Mouse (Mus musculus) erythroblast, embryonic 14.5 days (primary cell): ENCODE measurements around the gene Racgap1. TPM values are rescaled to one million over a fixed set of nuclear protein-coding genes. Genes with fewer than 3 reads are reported as not detected.

Experiments
- H3K27me3 ChIP-seq: 2 replicates; pipeline ENCODE4 v1.6.1; 2012; ENCODE audit warnings: inconsistent platforms; ENCODE audit not compliant: control insufficient read depth
- H3K36me3 ChIP-seq: 2 replicates; pipeline ENCODE4 v1.6.1; 2012; ENCODE audit warnings: mild to moderate bottlenecking, inconsistent platforms; ENCODE audit not compliant: control insufficient read depth
- H3K4me1 ChIP-seq: 2 replicates; pipeline ENCODE4 v1.6.1; 2012; ENCODE audit warnings: inconsistent platforms; ENCODE audit not compliant: control insufficient read depth
- H3K4me3 ChIP-seq: replicated peaks from 2 replicates; pipeline ENCODE3; 2012; ENCODE audit warnings: moderate library complexity, mild to moderate bottlenecking, inconsistent platforms
- H3K9me3 ChIP-seq: 2 replicates; pipeline ENCODE4 v1.6.1; 2012; ENCODE audit warnings: low read length, inconsistent platforms, mixed read lengths; ENCODE audit not compliant: control insufficient read depth
- GATA1 ChIP-seq: IDR thresholded peaks from 2 replicates; pipeline ENCODE4 v1.6.1; 2012; ENCODE audit warnings: low read length, inconsistent platforms, mixed read lengths
- TAL1 ChIP-seq: IDR thresholded peaks from 3 replicates; pipeline ENCODE4 v1.6.1; 2012; ENCODE audit warnings: low read length, inconsistent platforms, mixed read lengths
- polyA plus RNA-seq: library from polyadenylated mRNA; stranded (reverse); fragments of >175 nt; gene quantifications from 2 replicates; pipeline ENCODE4 v1.2.3, GENCODE M21; 2012

Gene Racgap1
- polyA plus RNA-seq, 1 experiment = 2.5 TPM

GRCm38 (mm10) chr15:99599245-99600070, 52.0 kb downstream of the Racgap1 start:
- H3K36me3 ChIP-seq = no peaks in the 10 kb centered on the region
- no peak overlapping the region for H3K4me3 ChIP-seq
- H3K4me1 ChIP-seq = no peaks in the 10 kb centered on the region
- TF ChIP-seq TAL1 (no peak), GATA1 (no peak)
- H3K9me3 ChIP-seq = no peaks in the 10 kb centered on the region
- H3K27me3 ChIP-seq = peaks cover 90% of the 10 kb centered on the region

DNA sequence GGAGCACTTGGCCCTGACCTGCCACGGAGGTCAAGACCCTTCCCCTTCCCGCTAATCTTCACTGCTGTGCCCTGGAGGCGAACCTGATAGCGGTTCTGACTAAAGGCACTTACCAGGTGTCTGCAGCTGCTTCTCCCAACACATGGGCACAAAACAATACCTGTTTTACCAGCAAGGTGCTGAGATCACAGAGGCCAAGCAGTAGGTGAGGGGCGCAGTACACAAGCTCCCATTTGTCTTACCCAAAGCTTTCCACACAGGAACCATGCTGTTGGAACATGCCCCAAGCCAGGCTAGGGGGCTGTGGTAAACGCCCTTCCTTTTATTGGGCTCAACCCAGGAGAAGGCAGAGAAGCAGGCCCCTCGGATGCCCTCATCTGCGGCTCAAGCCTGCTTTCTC, 53.9 kb downstream of the Racgap1 start:
- no peaks in the 10 kb centered on the region for H3K9me3 ChIP-seq
- H3K27me3 ChIP-seq = peaks cover 91% of the 10 kb centered on the region
- H3K4me1 ChIP-seq = no peaks in the 10 kb centered on the region
- no peak overlapping the region for H3K4me3 ChIP-seq
- no peaks in the 10 kb centered on the region for H3K36me3 ChIP-seq
- TF ChIP-seq TAL1 = no peak
- no peak for TF ChIP-seq GATA1

DNA sequence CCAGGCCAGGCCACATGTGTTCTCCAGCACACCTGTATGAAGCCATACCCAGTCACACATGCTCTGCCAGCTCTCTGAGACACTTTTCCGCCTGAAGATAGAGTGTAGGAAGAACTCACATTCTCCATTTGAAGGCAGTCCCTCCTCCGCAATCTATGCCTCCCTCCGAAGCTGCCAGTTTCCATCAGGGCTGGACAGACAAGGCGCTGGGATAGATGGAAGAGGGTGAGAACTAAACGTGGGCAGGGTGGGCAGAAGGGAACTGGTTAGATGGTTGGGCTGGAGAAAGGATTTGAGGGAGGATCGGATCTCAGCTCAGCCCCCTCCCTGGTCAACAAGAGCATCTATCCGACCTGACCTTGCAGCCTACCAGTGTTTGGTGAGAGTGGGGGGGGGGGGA, 54.6 kb downstream of the Racgap1 start:
- TF ChIP-seq GATA1 (no peak), TAL1 (no peak)
- Histone ChIP-seq H3K36me3 (no peaks in the 10 kb centered on the region), H3K4me3 (no peak overlapping the region), H3K4me1 (no peaks in the 10 kb centered on the region), H3K9me3 (no peaks in the 10 kb centered on the region), H3K27me3 (peaks cover 92% of the 10 kb centered on the region)

- H3K27me3 ChIP-seq = peaks cover 92% of the 10 kb centered on the region
- H3K4me3 ChIP-seq = no peak overlapping the region
- H3K36me3 ChIP-seq = no peaks in the 10 kb centered on the region
- no peaks in the 10 kb centered on the region for H3K4me1 ChIP-seq
- H3K9me3 ChIP-seq = no peaks in the 10 kb centered on the region
- no peak for TF ChIP-seq GATA1
- TF ChIP-seq TAL1 = no peak
Measured at GRCm38 (mm10) chr15:99596056-99596687, 55.3 kb downstream of the Racgap1 start.

- Histone ChIP-seq H3K4me1 (no peaks in the 10 kb centered on the region), H3K9me3 (no peaks in the 10 kb centered on the region), H3K27me3 (peaks cover 92% of the 10 kb centered on the region), H3K36me3 (no peaks in the 10 kb centered on the region), H3K4me3 (no peak overlapping the region)
- TF ChIP-seq GATA1 (no peak), TAL1 (no peak)
Measured at GRCm38 (mm10) chr15:99594951-99595350, 56.5 kb downstream of the Racgap1 start.

GRCm38 (mm10) chr15:99592877-99593276, 58.6 kb downstream of the Racgap1 start:
- no peak overlapping the region for H3K4me3 ChIP-seq
- peaks cover 95% of the 10 kb centered on the region for H3K27me3 ChIP-seq
- H3K9me3 ChIP-seq = no peaks in the 10 kb centered on the region
- TF ChIP-seq GATA1 = no peak
- no peak for TF ChIP-seq TAL1
- no peaks in the 10 kb centered on the region for H3K4me1 ChIP-seq
- H3K36me3 ChIP-seq = no peaks in the 10 kb centered on the region

GRCm38 (mm10) chr15:99592177-99592576, 59.3 kb downstream of the Racgap1 start:
- no peaks in the 10 kb centered on the region for H3K4me1 ChIP-seq
- no peaks in the 10 kb centered on the region for H3K36me3 ChIP-seq
- TF ChIP-seq GATA1 = no peak
- no peak for TF ChIP-seq TAL1
- no peaks in the 10 kb centered on the region for H3K9me3 ChIP-seq
- H3K4me3 ChIP-seq = no peak overlapping the region
- peaks cover 93% of the 10 kb centered on the region for H3K27me3 ChIP-seq

GRCm38 (mm10) chr15:99590429-99591084, 60.9 kb downstream of the Racgap1 start, which contains the start of gene Aqp5:
Gene Aqp5, plus strand, starts transcription at chr15:99590782.
- H3K27me3 ChIP-seq = peaks cover 98% of the 10 kb centered on the region
- TF ChIP-seq TAL1 (no peak), GATA1 (no peak)
- H3K9me3 ChIP-seq = no peaks in the 10 kb centered on the region
- H3K4me1 ChIP-seq = no peaks in the 10 kb centered on the region
- H3K4me3 ChIP-seq = no peak within 1 kb of the TSS
- H3K36me3 ChIP-seq = no peaks in the 10 kb centered on the region

DNA sequence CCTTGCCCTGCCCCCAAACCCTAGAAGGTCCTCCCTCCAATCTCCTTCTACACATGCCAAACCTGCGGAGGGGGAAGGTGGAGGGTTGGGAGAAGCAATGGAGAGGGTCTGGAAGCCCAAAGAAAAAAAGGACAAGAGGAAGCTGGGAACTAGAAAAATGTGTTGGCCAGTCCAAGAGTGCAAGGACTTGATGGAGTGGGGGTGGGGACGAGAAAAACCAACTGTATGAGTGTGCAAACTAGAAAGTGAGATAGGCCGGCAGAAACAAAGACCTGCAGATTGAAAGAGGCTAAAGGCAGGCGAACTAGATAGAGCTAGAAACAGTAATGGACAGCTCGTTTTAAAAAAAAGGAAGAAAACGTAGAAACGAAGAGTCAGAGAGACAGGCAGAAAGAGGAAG, 61.8 kb downstream of the Racgap1 start:
- no peak for TF ChIP-seq GATA1
- no peak for TF ChIP-seq TAL1
- H3K9me3 ChIP-seq = no peaks in the 10 kb centered on the region
- H3K27me3 ChIP-seq = peaks cover 98% of the 10 kb centered on the region
- H3K4me3 ChIP-seq = no peak overlapping the region
- H3K36me3 ChIP-seq = no peaks in the 10 kb centered on the region
- H3K4me1 ChIP-seq = no peaks in the 10 kb centered on the region
